Mouse (Mus musculus) liver, embryonic 14.5 days (tissue): ENCODE data around the gene Ebf1. TPM values are rescaled to one million over a fixed set of nuclear protein-coding genes. Genes with fewer than 3 reads are reported as not detected.

Source experiments
- ATAC-seq: fragments of 200-750 bp; cut with Nextera tagmentation; 2 replicates; pipeline ENCODE4 v1.8.0; 2017; ENCODE audit warnings: moderate number of reproducible peaks, mild to moderate bottlenecking, moderate library complexity; ENCODE audit not compliant: insufficient read depth
- DNase-seq, 3 experiments: peaks; one replicate each; pipeline ENCODE4 v3.0.0-alpha.2; 2012 to 2013; ENCODE audit warnings: low read depth in 3 of 3, low spot score in 3 of 3
- H3K27ac ChIP-seq: fragments of 300-500 bp; sonication (generic); 2 replicates; pipeline ENCODE4 v1.5.1; 2014; ENCODE audit warnings: moderate library complexity, mild to moderate bottlenecking, control low read depth, inconsistent platforms
- H3K27me3 ChIP-seq: fragments of 300-500 bp; sonication (generic); 2 replicates; pipeline ENCODE4 v1.6.1; 2014; ENCODE audit warnings: mild to moderate bottlenecking, low read length, moderate library complexity; ENCODE audit not compliant: control insufficient read depth, insufficient read depth
- H3K36me3 ChIP-seq: fragments of 300-500 bp; sonication (generic); replicated peaks from 2 replicates; pipeline ENCODE4 v1.6.1; 2014; ENCODE audit warnings: low read depth; ENCODE audit not compliant: control insufficient read depth, insufficient read depth
- H3K4me1 ChIP-seq, 2 experiments: fragments of 200-500 bp in 1 of 2; fragments of 300-500 bp in 1 of 2; sonication (generic) in 1 of 2; replicated peaks; 2 replicates each; pipeline ENCODE4 v1.6.1; 2012 to 2014; ENCODE audit warnings: antibody characterized with exemption in 1 of 2, inconsistent platforms in 1 of 2, low read length in 1 of 2; ENCODE audit not compliant: control insufficient read depth in 2 of 2, insufficient read depth in 2 of 2
- H3K4me2 ChIP-seq: fragments of 300-500 bp; sonication (generic); 2 replicates; pipeline ENCODE4 v1.6.1; 2014; ENCODE audit warnings: low read depth, mild to moderate bottlenecking, control low read depth, moderate library complexity
- H3K4me3 ChIP-seq, 2 experiments: fragments of 200-500 bp in 1 of 2; fragments of 300-500 bp in 1 of 2; sonication (generic) in 1 of 2; 2 replicates each; pipeline ENCODE4 v1.5.1; 2012 to 2014; ENCODE audit warnings: low read depth in 2 of 2, low read length in 2 of 2, mild to moderate bottlenecking in 2 of 2, control low read depth in 1 of 2, inconsistent platforms in 1 of 2, moderate library complexity in 1 of 2; ENCODE audit not compliant: insufficient read depth in 1 of 2
- H3K9ac ChIP-seq: fragments of 300-500 bp; sonication (generic); replicated peaks from 2 replicates; pipeline ENCODE4 v1.6.1; 2014; ENCODE audit warnings: mild to moderate bottlenecking, control low read depth, moderate library complexity
- H3K9me3 ChIP-seq: fragments of 300-500 bp; sonication (generic); 2 replicates; pipeline ENCODE4 v1.6.1; 2016; ENCODE audit warnings: low read length, mixed read lengths; ENCODE audit not compliant: control insufficient read depth
- CTCF ChIP-seq: IDR thresholded peaks from 2 replicates; pipeline ENCODE4 v1.5.1; 2016; ENCODE audit warnings: antibody characterized with exemption, low read depth, control low read depth
- EP300 ChIP-seq: IDR thresholded peaks from 2 replicates; pipeline ENCODE4 v1.6.1; 2016; ENCODE audit warnings: antibody characterized with exemption, low read depth
- WGBS: fragments of 180-500 bp; shearing (Covaris S2); extraction: QIAGEN DNeasy Blood & Tissue Kit; methylation state at CpG from one replicate; pipeline ENCODE4 v1.1.7; 2014; ENCODE audit not compliant: insufficient replicate concordance; 5-methylcytosine and 5-hydroxymethylcytosine counted together
- polyA plus RNA-seq, 2 experiments: library from polyadenylated mRNA; depleted of rRNA in 1 of 2; stranded (reverse) in 1 of 2; unstranded in 1 of 2; fragments of >200 nt; fragmentation: Nextera tagmentation in 1 of 2; extraction: Ambion mirVana in 1 of 2; gene quantifications; 2 replicates each; pipeline versions ENCODE4 v1.2.1 to v1.2.3; 2012 to 2014

Ebf1 gene
- polyA plus RNA-seq, 2 experiments = 0.20 to 0.34 TPM

GRCm38 (mm10) chr11:44654340-44655019 is 37.4 kb downstream of the Ebf1 start:
- H3K4me3 ChIP-seq = no peak overlapping the region
- no peaks in the 10 kb centered on the region for H3K27me3 ChIP-seq
- TF ChIP-seq EP300 = no peak
- no peak for TF ChIP-seq CTCF
- no peak overlapping the region for H3K4me2 ChIP-seq
- no peak for DNase-seq
- no peaks in the 10 kb centered on the region for H3K4me1 ChIP-seq
- WGBS = 43% methylated on average over 8 of the region's 8 CpGs
- H3K27ac ChIP-seq = no peak overlapping the region
- H3K9me3 ChIP-seq = no peaks in the 10 kb centered on the region
- no peaks in the 10 kb centered on the region for H3K36me3 ChIP-seq
- ATAC-seq = no peak
- no peak overlapping the region for H3K9ac ChIP-seq

- Histone ChIP-seq H3K9me3 (no peaks in the 10 kb centered on the region), H3K27me3 (no peaks in the 10 kb centered on the region), H3K4me2 (no peak overlapping the region), H3K4me1 (no peaks in the 10 kb centered on the region), H3K36me3 (no peaks in the 10 kb centered on the region), H3K27ac (no peak overlapping the region), H3K9ac (no peak overlapping the region), H3K4me3 (no peak overlapping the region)
- no peak for TF ChIP-seq CTCF
- TF ChIP-seq EP300 = no peak
- DNase-seq (no peak), ATAC-seq (no peak)
- 72% methylated on average over 5 of the region's 5 CpGs for WGBS
Measured at GRCm38 (mm10) chr11:44655468-44655867, 38.4 kb downstream of the Ebf1 start.

GRCm38 (mm10) chr11:44656916-44657315 is 39.8 kb downstream of the Ebf1 start:
- H3K9ac ChIP-seq = no peak overlapping the region
- H3K36me3 ChIP-seq = no peaks in the 10 kb centered on the region
- no peak overlapping the region for H3K27ac ChIP-seq
- no peaks in the 10 kb centered on the region for H3K4me1 ChIP-seq
- no peak overlapping the region for H3K4me2 ChIP-seq
- no peaks in the 10 kb centered on the region for H3K27me3 ChIP-seq
- DNase-seq = no peak
- no peak for TF ChIP-seq EP300
- no peak for TF ChIP-seq CTCF
- H3K4me3 ChIP-seq = no peak overlapping the region
- H3K9me3 ChIP-seq = no peaks in the 10 kb centered on the region
- ATAC-seq = no peak

- WGBS = 55% methylated on average over 6 of the region's 6 CpGs
- no peak for TF ChIP-seq CTCF
- no peak for TF ChIP-seq EP300
Measured at GRCm38 (mm10) chr11:44657833-44658395, 40.8 kb downstream of the Ebf1 start.

GRCm38 (mm10) chr11:44661875-44662274 is 44.8 kb downstream of the Ebf1 start:
- Histone ChIP-seq H3K4me2 (no peak overlapping the region), H3K4me3 (no peak overlapping the region), H3K9ac (no peak overlapping the region), H3K4me1 (no peaks in the 10 kb centered on the region), H3K27me3 (no peaks in the 10 kb centered on the region; the same call in 1 of the 2 replicates), H3K27ac (no peak overlapping the region), H3K36me3 (no peaks in the 10 kb centered on the region), H3K9me3 (no peaks in the 10 kb centered on the region)
- no peak for DNase-seq
- TF ChIP-seq EP300 (no peak), CTCF (no peak)
- WGBS = 62% methylated on average over 5 of the region's 5 CpGs
- ATAC-seq = no peak

More at GRCm38 (mm10) chr11:44657833-44658395, 40.8 kb downstream of the Ebf1 start:
- DNase-seq (no peak), ATAC-seq (no peak)
- Histone ChIP-seq H3K36me3 (no peaks in the 10 kb centered on the region), H3K27me3 (no peaks in the 10 kb centered on the region), H3K4me3 (no peak overlapping the region), H3K4me2 (no peak overlapping the region), H3K9me3 (no peaks in the 10 kb centered on the region), H3K4me1 (no peaks in the 10 kb centered on the region), H3K9ac (no peak overlapping the region), H3K27ac (no peak overlapping the region)
